Mouse (Mus musculus) kidney, adult 2 months (tissue): ENCODE data around the gene Prkch. TPM values are rescaled to one million over a fixed set of nuclear protein-coding genes. Genes with fewer than 3 reads are reported as not detected.

Source experiments
- DNase-seq: peaks from one replicate; pipeline ENCODE4 v3.0.0; 2021
- H3K27ac ChIP-seq: fragments of 200-500 bp; 2 replicates; pipeline ENCODE4 v1.5.1; 2012; ENCODE audit warnings: low read depth, low read length, control low read depth, inconsistent platforms; ENCODE audit not compliant: insufficient read depth
- H3K27me3 ChIP-seq: fragments of 200-500 bp; replicated peaks from 2 replicates; pipeline ENCODE4 v1.6.1; 2012; ENCODE audit warnings: mild to moderate bottlenecking, moderate library complexity, low read length, inconsistent platforms; ENCODE audit not compliant: control insufficient read depth, insufficient read depth
- H3K36me3 ChIP-seq: fragments of 200-500 bp; 2 replicates; pipeline ENCODE4 v1.6.1; 2012; ENCODE audit warnings: mild to moderate bottlenecking, moderate library complexity, low read length, inconsistent platforms; ENCODE audit not compliant: control insufficient read depth, insufficient read depth
- H3K4me1 ChIP-seq: fragments of 200-500 bp; 2 replicates; pipeline ENCODE4 v1.6.1; 2011; ENCODE audit warnings: low read length; ENCODE audit not compliant: control insufficient read depth, insufficient read depth
- H3K4me3 ChIP-seq: fragments of 200-500 bp; 2 replicates; pipeline ENCODE4 v1.5.1; 2011; ENCODE audit warnings: mild to moderate bottlenecking, low read depth, low read length, control low read depth; ENCODE audit not compliant: insufficient read depth
- CTCF ChIP-seq: fragments of 200-500 bp; conservative IDR thresholded peaks from 2 replicates; pipeline ENCODE4 v1.5.1; 2011; ENCODE audit warnings: low read depth, mild to moderate bottlenecking, control low read depth, low read length, moderate library complexity, mixed read lengths; ENCODE audit not compliant: insufficient read depth, insufficient read length
- POLR2A ChIP-seq: fragments of 200-500 bp; IDR thresholded peaks from one replicate; pipeline ENCODE4 v1.6.1; 2011; ENCODE audit warnings: low read depth, low read length, control low read depth
- WGBS: fragments of 180-500 bp; shearing (Covaris S2); methylation state at CpG from one replicate; pipeline ENCODE4 v1.1.7; 2018; 5-methylcytosine and 5-hydroxymethylcytosine counted together
- polyA plus RNA-seq: library from polyadenylated mRNA; depleted of rRNA; stranded (reverse); fragments of >200 nt; gene quantifications from 2 replicates; pipeline ENCODE4 v1.2.3, GENCODE M21; 2012

Prkch gene
- polyA plus RNA-seq, 1 experiment, result 9.5 TPM

- TF ChIP-seq CTCF (no peak), POLR2A (no peak)
- WGBS, result 78% methylated on average over 4 of the region's 4 CpGs
Observed at GRCm38 (mm10) chr12:73723067-73723466, 138.5 kb downstream of the Prkch start.

GRCm38 (mm10) chr12:73723887-73724286, 139.3 kb downstream of the Prkch start:
- Histone ChIP-seq H3K36me3 (no peaks in the 10 kb centered on the region), H3K4me3 (no peak overlapping the region), H3K4me1 (no peaks in the 10 kb centered on the region), H3K27me3 (no peaks in the 10 kb centered on the region), H3K27ac (no peak overlapping the region)
- WGBS, result 92% methylated on average over 10 of the region's 10 CpGs
- no peak for DNase-seq
- no peak for TF ChIP-seq CTCF
- no peak for TF ChIP-seq POLR2A

More at GRCm38 (mm10) chr12:73723067-73723466, 138.5 kb downstream of the Prkch start:
- DNase-seq, result no peak
- Histone ChIP-seq H3K27ac (no peak overlapping the region), H3K27me3 (no peaks in the 10 kb centered on the region), H3K4me1 (no peaks in the 10 kb centered on the region), H3K36me3 (no peaks in the 10 kb centered on the region), H3K4me3 (no peak overlapping the region)

GRCm38 (mm10) chr12:73725825-73726604, 141.4 kb downstream of the Prkch start:
- TF ChIP-seq POLR2A (no peak), CTCF (no peak)
- no peak for DNase-seq
- Histone ChIP-seq H3K4me1 (no peaks in the 10 kb centered on the region; the same call in 1 of the 2 replicates), H3K27ac (no peak overlapping the region), H3K36me3 (no peaks in the 10 kb centered on the region), H3K4me3 (no peak overlapping the region), H3K27me3 (no peaks in the 10 kb centered on the region)
- 74% methylated on average over 9 of the region's 9 CpGs for WGBS

- Histone ChIP-seq H3K27ac (no peak overlapping the region), H3K27me3 (no peaks in the 10 kb centered on the region), H3K4me3 (no peak overlapping the region), H3K36me3 (no peaks in the 10 kb centered on the region), H3K4me1 (no peaks in the 10 kb centered on the region; the same call in 1 of the 2 replicates)
- WGBS, result 86% methylated on average over 1 of the region's 1 CpGs
- no peak for TF ChIP-seq CTCF
- TF ChIP-seq POLR2A, result no peak
- no peak for DNase-seq
Observed at GRCm38 (mm10) chr12:73727046-73727445, 142.4 kb downstream of the Prkch start.

- TF ChIP-seq POLR2A (no peak), CTCF (no peak)
- Histone ChIP-seq H3K27ac (no peak overlapping the region), H3K27me3 (no peaks in the 10 kb centered on the region), H3K36me3 (no peaks in the 10 kb centered on the region), H3K4me1 (no peaks in the 10 kb centered on the region; the same call in 1 of the 2 replicates), H3K4me3 (no peak overlapping the region)
- peak; percentile 34 for DNase-seq
- 52% methylated on average over 4 of the region's 4 CpGs for WGBS
Observed at GRCm38 (mm10) chr12:73730603-73731002, 146.0 kb downstream of the Prkch start.

- Histone ChIP-seq H3K27ac (no peak overlapping the region), H3K4me1 (no peaks in the 10 kb centered on the region; the same call in 1 of the 2 replicates), H3K4me3 (no peak overlapping the region), H3K36me3 (no peaks in the 10 kb centered on the region), H3K27me3 (no peaks in the 10 kb centered on the region)
- TF ChIP-seq POLR2A, result no peak
- TF ChIP-seq CTCF, result no peak
- 77% methylated on average over 5 of the region's 5 CpGs for WGBS
- DNase-seq, result no peak
Observed at GRCm38 (mm10) chr12:73731093-73731492, 146.5 kb downstream of the Prkch start.

- TF ChIP-seq POLR2A (no peak), CTCF (no peak)
- no peak overlapping the region for H3K4me3 ChIP-seq
- H3K27ac ChIP-seq, result no peak overlapping the region
- H3K27me3 ChIP-seq, result no peaks in the 10 kb centered on the region
- no peaks in the 10 kb centered on the region for H3K36me3 ChIP-seq
- DNase-seq, result no peak
- 85% methylated on average over 17 of the region's 17 CpGs for WGBS
- no peaks in the 10 kb centered on the region; the same call in 1 of the 2 replicates for H3K4me1 ChIP-seq
Observed at GRCm38 (mm10) chr12:73731848-73732540, 147.4 kb downstream of the Prkch start.

GRCm38 (mm10) chr12:73732862-73733261, 148.3 kb downstream of the Prkch start:
- no peaks in the 10 kb centered on the region; the same call in 1 of the 2 replicates for H3K4me1 ChIP-seq
- H3K36me3 ChIP-seq, result no peaks in the 10 kb centered on the region
- no peak overlapping the region for H3K4me3 ChIP-seq
- 62% methylated on average over 7 of the region's 7 CpGs for WGBS
- no peak overlapping the region; the same call in 1 of the 2 replicates for H3K27ac ChIP-seq
- no peak for DNase-seq
- H3K27me3 ChIP-seq, result no peaks in the 10 kb centered on the region
- no peak for TF ChIP-seq POLR2A
